Mouse (Mus musculus) frontal cortex, adult (tissue): ENCODE results near the gene Ercc5.

Experiments
- ATAC-seq: cut with Nextera tagmentation; 2 replicates; pipeline ENCODE4 v1.9.2; 2017; ENCODE audit warnings: mild to moderate bottlenecking, moderate library complexity, mixed read lengths; ENCODE audit not compliant: low TSS enrichment

Gene Ercc5

GRCm38 (mm10) chr1:44147563-44148381 lies at the start of gene Ercc5:
Ercc5 (plus strand) TSS chr1:44147744.
- ATAC-seq = peak; percentile 92

- peak; percentile 51 for ATAC-seq
These were observed 45.9 kb upstream of the Ercc5 start for GRCm38 (mm10) chr1:44101448-44102225.

GRCm38 (mm10) chr1:44102259-44102717 lies 45.3 kb upstream of the Ercc5 start, which contains the start of gene Tex30:
Tex30 (minus strand) TSS chr1:44102441.
- ATAC-seq = peak; percentile 98

GRCm38 (mm10) chr1:44102939-44103338 lies 44.6 kb upstream of the Ercc5 start:
- no peak for ATAC-seq

- no peak for ATAC-seq
These were observed 30.0 kb upstream of the Ercc5 start for GRCm38 (mm10) chr1:44117571-44117970.

- peak; percentile 92 for ATAC-seq
These were observed 29.1 kb upstream of the Ercc5 start, which contains the start of the genes Kdelc1 and Bivm for GRCm38 (mm10) chr1:44118239-44119054. Kdelc1 (minus strand) TSS chr1:44118808. Bivm (plus strand) TSS chr1:44118957.

- peak; percentile 82 for ATAC-seq
These were observed 28.1 kb upstream of the Ercc5 start for GRCm38 (mm10) chr1:44119201-44120073.

- ATAC-seq = peak; percentile 24
These were observed 27.5 kb upstream of the Ercc5 start for GRCm38 (mm10) chr1:44120074-44120406.

- no peak for ATAC-seq
These were observed 25.3 kb upstream of the Ercc5 start for GRCm38 (mm10) chr1:44122256-44122655.

- no peak for ATAC-seq
These were observed 22.0 kb upstream of the Ercc5 start for GRCm38 (mm10) chr1:44125590-44125989.

- no peak for ATAC-seq
These were observed 17.5 kb upstream of the Ercc5 start for GRCm38 (mm10) chr1:44129929-44130581.

GRCm38 (mm10) chr1:44140232-44140631 lies 7.3 kb upstream of the Ercc5 start:
- no peak for ATAC-seq

- peak; percentile 64 for ATAC-seq
These were observed 4.8 kb upstream of the Ercc5 start for GRCm38 (mm10) chr1:44142747-44143146.

- no peak for ATAC-seq
These were observed 1.2 kb downstream of the Ercc5 start for GRCm38 (mm10) chr1:44148706-44149105.

- peak; percentile 41; the same call in 1 of the 2 replicates for ATAC-seq
These were observed 7.7 kb downstream of the Ercc5 start for GRCm38 (mm10) chr1:44155287-44155686.

- ATAC-seq = no peak
These were observed 10.8 kb downstream of the Ercc5 start for GRCm38 (mm10) chr1:44158317-44158716.

- no peak for ATAC-seq
These were observed 14.3 kb downstream of the Ercc5 start for GRCm38 (mm10) chr1:44161818-44162217.

- no peak for ATAC-seq
These were observed 14.8 kb downstream of the Ercc5 start for GRCm38 (mm10) chr1:44162389-44162788.

- no peak for ATAC-seq
These were observed 20.4 kb downstream of the Ercc5 start for GRCm38 (mm10) chr1:44167859-44168383.

- no peak for ATAC-seq
These were observed 25.1 kb downstream of the Ercc5 start for GRCm38 (mm10) chr1:44172656-44173055.
